Mouse (Mus musculus) embryonic facial prominence, embryonic 15.5 days (tissue): ENCODE measurements around the gene Gm10306. TPM values are rescaled to one million over a fixed set of nuclear protein-coding genes. Genes with fewer than 3 reads are reported as not detected.
A peak's percentile ranks its signal among the peaks of the same experiment; 100 is the strongest.

Source experiments
- ATAC-seq: fragments of 200-750 bp; cut with Nextera tagmentation; 2 replicates; pipeline ENCODE4 v1.8.0; 2017; ENCODE audit warnings: low read depth, moderate TSS enrichment; ENCODE audit not compliant: insufficient number of reproducible peaks, low FRiP score, low TSS enrichment
- H3K27ac ChIP-seq: fragments of 300-500 bp; sonication (generic); replicated peaks from 2 replicates; pipeline ENCODE4 v1.5.1; 2015; ENCODE audit warnings: mild to moderate bottlenecking, inconsistent platforms
- H3K27me3 ChIP-seq: fragments of 300-500 bp; sonication (generic); 2 replicates; pipeline ENCODE4 v1.6.1; 2015; ENCODE audit warnings: inconsistent platforms
- H3K36me3 ChIP-seq: fragments of 300-500 bp; sonication (generic); 2 replicates; pipeline ENCODE4 v1.6.1; 2015; ENCODE audit warnings: mild to moderate bottlenecking, inconsistent platforms
- H3K4me1 ChIP-seq: fragments of 300-500 bp; sonication (generic); 2 replicates; pipeline ENCODE4 v1.6.1; 2015; ENCODE audit warnings: inconsistent platforms
- H3K4me2 ChIP-seq: fragments of 300-500 bp; sonication (generic); replicated peaks from 2 replicates; pipeline ENCODE4 v1.6.1; 2015; ENCODE audit warnings: mild to moderate bottlenecking, inconsistent platforms
- H3K4me3 ChIP-seq: fragments of 300-500 bp; sonication (generic); replicated peaks from 2 replicates; pipeline ENCODE4 v1.5.1; 2015; ENCODE audit warnings: mild to moderate bottlenecking, inconsistent platforms
- H3K9ac ChIP-seq: fragments of 300-500 bp; sonication (generic); 2 replicates; pipeline ENCODE4 v1.6.1; 2015; ENCODE audit warnings: inconsistent platforms
- H3K9me3 ChIP-seq: fragments of 300-500 bp; sonication (generic); replicated peaks from 2 replicates; pipeline ENCODE4 v1.6.1; 2016; ENCODE audit warnings: inconsistent platforms
- WGBS: fragments of 180-500 bp; shearing (Covaris S2); methylation state at CpG from one replicate; pipeline ENCODE4 v1.1.7; 2015; 5-methylcytosine and 5-hydroxymethylcytosine counted together
- polyA plus RNA-seq: library from polyadenylated mRNA; unstranded; fragments of >200 nt; fragmentation: Nextera tagmentation; extraction: Ambion mirVana; gene quantifications from 2 replicates; pipeline ENCODE4 v1.2.1, GENCODE M21; 2015

Gm10306 gene
- polyA plus RNA-seq = 0.58 TPM in 1 of 2 replicates, not detected in the other

- H3K27ac ChIP-seq = peak within 1 kb of the TSS; percentile 84
- peak; percentile 93 for ATAC-seq
- H3K36me3 ChIP-seq = no peaks in the 10 kb centered on the region
- H3K9ac ChIP-seq = peak within 1 kb of the TSS; percentile 73
- peak within 1 kb of the TSS; percentile 49 for H3K4me2 ChIP-seq
- H3K4me3 ChIP-seq = peak within 1 kb of the TSS; percentile 89
- no peaks in the 10 kb centered on the region for H3K27me3 ChIP-seq
- no peaks in the 10 kb centered on the region for H3K9me3 ChIP-seq
- H3K4me1 ChIP-seq = peaks cover 10% of the 10 kb centered on the region; the same call in 1 of the 2 replicates
- WGBS = under 1% methylated on average over 82 of the region's 83 CpGs
These were observed at the start of gene Gm10306, which contains the start of gene Caap1 for GRCm38 (mm10) chr4:94556265-94557054. Gene Gm10306, plus strand, starts transcription at chr4:94556546. Gene Caap1, minus strand, starts transcription at chr4:94556796.

- H3K9ac ChIP-seq = no peak overlapping the region
- H3K27me3 ChIP-seq = no peaks in the 10 kb centered on the region
- WGBS = 85% methylated on average over 3 of the region's 3 CpGs
- no peak overlapping the region for H3K4me2 ChIP-seq
- no peaks in the 10 kb centered on the region for H3K9me3 ChIP-seq
- H3K4me1 ChIP-seq = no peaks in the 10 kb centered on the region
- peaks cover 6% of the 10 kb centered on the region; the same call in 1 of the 2 replicates for H3K36me3 ChIP-seq
- H3K4me3 ChIP-seq = no peak overlapping the region
- ATAC-seq = no peak
- H3K27ac ChIP-seq = no peak overlapping the region
These were observed 41.0 kb upstream of the Gm10306 start for GRCm38 (mm10) chr4:94515366-94515765.

GRCm38 (mm10) chr4:94517631-94518030, 38.7 kb upstream of the Gm10306 start:
- 69% methylated on average over 4 of the region's 4 CpGs for WGBS
- Histone ChIP-seq H3K36me3 (no peaks in the 10 kb centered on the region), H3K27me3 (no peaks in the 10 kb centered on the region), H3K4me2 (no peak overlapping the region), H3K9ac (no peak overlapping the region), H3K4me3 (no peak overlapping the region), H3K27ac (no peak overlapping the region), H3K9me3 (no peaks in the 10 kb centered on the region), H3K4me1 (no peaks in the 10 kb centered on the region)
- ATAC-seq = no peak

- Histone ChIP-seq H3K9me3 (no peaks in the 10 kb centered on the region), H3K27me3 (no peaks in the 10 kb centered on the region), H3K4me1 (no peaks in the 10 kb centered on the region), H3K36me3 (no peaks in the 10 kb centered on the region), H3K9ac (no peak overlapping the region), H3K4me3 (no peak overlapping the region), H3K4me2 (no peak overlapping the region), H3K27ac (no peak overlapping the region)
- ATAC-seq = no peak
These were observed 33.0 kb upstream of the Gm10306 start for GRCm38 (mm10) chr4:94523321-94523720.

- Histone ChIP-seq H3K27ac (no peak overlapping the region), H3K36me3 (no peaks in the 10 kb centered on the region), H3K9me3 (no peaks in the 10 kb centered on the region), H3K27me3 (no peaks in the 10 kb centered on the region), H3K9ac (no peak overlapping the region), H3K4me1 (no peaks in the 10 kb centered on the region), H3K4me3 (no peak overlapping the region), H3K4me2 (no peak overlapping the region)
- no peak for ATAC-seq
- 96% methylated on average over 1 of the region's 1 CpGs for WGBS
These were observed 26.9 kb upstream of the Gm10306 start for GRCm38 (mm10) chr4:94529448-94529847.

GRCm38 (mm10) chr4:94533205-94533604, 23.1 kb upstream of the Gm10306 start:
- H3K36me3 ChIP-seq = peaks cover 5% of the 10 kb centered on the region; the same call in 1 of the 2 replicates
- H3K27me3 ChIP-seq = no peaks in the 10 kb centered on the region
- no peaks in the 10 kb centered on the region for H3K4me1 ChIP-seq
- no peak overlapping the region for H3K9ac ChIP-seq
- H3K4me2 ChIP-seq = no peak overlapping the region
- no peaks in the 10 kb centered on the region for H3K9me3 ChIP-seq
- H3K4me3 ChIP-seq = no peak overlapping the region
- no peak for ATAC-seq
- no peak overlapping the region for H3K27ac ChIP-seq

- no peak overlapping the region for H3K27ac ChIP-seq
- H3K27me3 ChIP-seq = no peaks in the 10 kb centered on the region
- H3K4me2 ChIP-seq = no peak overlapping the region
- H3K4me1 ChIP-seq = no peaks in the 10 kb centered on the region
- H3K36me3 ChIP-seq = peaks cover 27% of the 10 kb centered on the region; the same call in 1 of the 2 replicates
- no peak overlapping the region for H3K9ac ChIP-seq
- no peaks in the 10 kb centered on the region for H3K9me3 ChIP-seq
- H3K4me3 ChIP-seq = no peak overlapping the region
- no peak for ATAC-seq
- 88% methylated on average over 4 of the region's 4 CpGs for WGBS
These were observed 13.3 kb upstream of the Gm10306 start for GRCm38 (mm10) chr4:94543041-94543440.

- Histone ChIP-seq H3K9me3 (no peaks in the 10 kb centered on the region), H3K4me1 (no peaks in the 10 kb centered on the region), H3K36me3 (0 out of 2 replicates have a peak, but pooled peaks cover 20% of the 10 kb centered on the region), H3K27ac (no peak overlapping the region), H3K4me3 (no peak overlapping the region), H3K27me3 (no peaks in the 10 kb centered on the region), H3K4me2 (no peak overlapping the region), H3K9ac (no peak overlapping the region)
- 80% methylated on average over 7 of the region's 7 CpGs for WGBS
- no peak for ATAC-seq
These were observed 12.0 kb upstream of the Gm10306 start for GRCm38 (mm10) chr4:94544321-94544720.

GRCm38 (mm10) chr4:94554955-94555494, 1.3 kb upstream of the Gm10306 start:
- Histone ChIP-seq H3K9ac (no peak overlapping the region), H3K36me3 (no peaks in the 10 kb centered on the region), H3K27me3 (no peaks in the 10 kb centered on the region), H3K4me3 (no peak overlapping the region), H3K27ac (no peak overlapping the region), H3K4me2 (0 out of 2 replicates have a peak overlapping the region, but pooled peaks have one; percentile 49), H3K4me1 (peaks cover 10% of the 10 kb centered on the region; the same call in 1 of the 2 replicates), H3K9me3 (no peaks in the 10 kb centered on the region)
- ATAC-seq = no peak
- 91% methylated on average over 5 of the region's 5 CpGs for WGBS

GRCm38 (mm10) chr4:94557145-94557544, 799 bp downstream of the Gm10306 start:
- Histone ChIP-seq H3K27ac (no peak overlapping the region), H3K36me3 (no peaks in the 10 kb centered on the region), H3K9me3 (no peaks in the 10 kb centered on the region), H3K4me1 (peaks cover 10% of the 10 kb centered on the region; the same call in 1 of the 2 replicates), H3K27me3 (no peaks in the 10 kb centered on the region), H3K4me2 (peak overlapping the region; percentile 49), H3K4me3 (peak overlapping the region; percentile 89; the same call in 1 of the 2 replicates), H3K9ac (no peak overlapping the region)
- 72% methylated on average over 7 of the region's 7 CpGs for WGBS
- no peak for ATAC-seq

- ATAC-seq = no peak
- 58% methylated on average over 2 of the region's 2 CpGs for WGBS
These were observed 2.9 kb downstream of the Gm10306 start for GRCm38 (mm10) chr4:94559266-94559665.

More at GRCm38 (mm10) chr4:94559266-94559665, 2.9 kb downstream of the Gm10306 start:
- Histone ChIP-seq H3K9me3 (no peaks in the 10 kb centered on the region), H3K9ac (no peak overlapping the region), H3K27me3 (no peaks in the 10 kb centered on the region), H3K27ac (no peak overlapping the region), H3K4me2 (no peak overlapping the region), H3K4me3 (no peak overlapping the region), H3K36me3 (no peaks in the 10 kb centered on the region), H3K4me1 (peaks cover 10% of the 10 kb centered on the region; the same call in 1 of the 2 replicates)
